Mouse (Mus musculus) olfactory bulb, adult 2 months (tissue): ENCODE measurements around the gene Osbpl6.

ENCODE experiments used
- CTCF ChIP-seq: fragments of 200-500 bp; IDR thresholded peaks from 2 replicates; pipeline ENCODE4 v1.5.1; 2012; ENCODE audit warnings: low read depth, mild to moderate bottlenecking, low read length, moderate library complexity; ENCODE audit not compliant: insufficient read depth
- POLR2A ChIP-seq: fragments of 200-500 bp; IDR thresholded peaks from 2 replicates; pipeline ENCODE4 v1.6.1; 2012; ENCODE audit warnings: mild to moderate bottlenecking, low read depth, low read length, moderate library complexity; ENCODE audit not compliant: insufficient read depth

DNA sequence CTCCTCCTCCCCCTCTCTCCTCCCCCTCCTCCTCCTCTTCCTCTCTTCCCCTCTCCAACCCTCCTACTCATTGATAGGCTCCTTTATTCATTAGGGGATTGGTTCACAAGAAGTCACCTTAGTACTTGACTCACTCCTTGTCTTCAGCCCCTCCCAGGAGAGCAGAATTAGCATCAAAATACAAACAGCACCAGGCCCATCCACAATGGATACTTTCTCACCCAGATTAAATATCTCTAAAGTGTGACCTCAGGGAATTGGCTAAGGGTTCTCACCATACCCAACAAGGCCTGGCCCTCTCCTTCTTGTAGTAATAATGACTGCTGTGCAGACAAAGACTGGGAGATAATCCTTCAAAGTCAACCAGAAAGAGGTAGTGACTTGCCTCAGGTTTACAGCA is 6.1 kb upstream of the Osbpl6 start:
- TF ChIP-seq CTCF (no peak), POLR2A (no peak)
